Mouse (Mus musculus): ENCODE measurements around the gene Saa1.

The Saa1 gene

DNA sequence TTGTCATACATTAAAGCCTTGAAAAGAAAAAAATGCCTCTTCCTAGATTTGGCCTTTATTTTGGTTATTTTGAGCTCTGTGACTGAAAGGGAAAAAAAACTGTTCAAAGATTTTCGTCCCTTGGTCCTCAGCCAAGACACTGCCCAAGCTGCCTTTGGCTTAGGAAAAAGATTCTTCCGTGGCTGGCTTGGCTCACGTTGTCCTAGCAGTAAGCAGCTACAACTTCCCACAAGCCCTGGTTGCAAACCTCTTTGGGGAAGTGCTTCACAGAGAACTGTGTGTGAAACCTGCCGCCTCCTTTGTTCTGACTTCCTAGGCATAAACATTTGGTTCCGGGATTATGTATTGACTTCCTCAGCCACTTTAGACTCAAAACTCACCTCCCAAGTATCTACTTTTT is 25.9 kb downstream of the Saa1 start:
- DNase-seq, result no peak

GRCm38 (mm10) chr7:46715600-46715999 is 27.2 kb downstream of the Saa1 start, which contains the start of gene Saa3:
Gene Saa3, minus strand, starts transcription at chr7:46715700.
- no peak for DNase-seq

- DNase-seq, result peak; percentile 78
Measured at GRCm38 (mm10) chr7:46714518-46714917, 28.3 kb downstream of the Saa1 start.

DNA sequence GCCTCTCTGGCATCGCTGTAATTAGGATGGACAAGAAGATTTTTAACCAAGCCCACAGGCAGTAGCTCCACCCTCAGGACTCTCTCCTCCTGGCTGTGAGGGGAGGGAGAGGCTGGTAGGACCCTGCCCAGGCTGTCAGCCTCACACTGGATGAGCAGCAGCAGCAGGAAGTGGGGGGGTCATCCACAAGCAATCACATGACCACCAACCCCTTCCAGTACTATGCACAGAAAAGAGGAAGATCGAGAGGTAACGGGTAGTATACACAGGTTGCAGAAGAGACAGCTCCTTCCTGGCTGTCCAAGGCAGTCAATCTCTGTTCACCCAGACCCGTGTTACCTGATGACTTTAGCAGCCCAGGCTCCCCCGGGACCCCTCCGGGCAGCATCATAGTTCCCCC is 30.5 kb downstream of the Saa1 start:
- DNase-seq, result peak; percentile 12

DNA sequence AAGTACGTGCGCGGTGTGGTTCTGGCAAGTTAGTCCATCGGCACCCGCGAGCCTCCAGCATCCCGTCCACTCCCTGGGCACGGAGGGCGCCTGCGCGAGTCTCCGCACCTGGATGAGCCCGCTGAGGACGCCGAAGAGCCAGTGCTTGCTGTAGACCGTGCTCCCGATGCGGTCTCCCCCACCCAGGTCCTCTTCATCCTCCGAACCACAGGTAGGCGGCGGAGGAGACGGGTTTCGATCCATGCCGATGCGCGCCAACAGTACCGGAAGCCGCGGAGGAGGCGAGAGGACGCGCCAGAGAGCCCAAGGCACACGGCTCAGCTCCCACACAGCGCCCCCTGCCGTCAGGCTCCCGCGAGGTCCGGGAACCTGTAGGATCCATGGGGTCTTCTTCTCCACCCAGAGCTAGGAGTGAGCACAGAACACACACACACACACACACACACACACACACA is 32.4 kb downstream of the Saa1 start, which contains the start of gene Saal1:
Saal1 (minus strand) TSS at position 291 of the 455 bp plus-strand sequence.
- peak; percentile 92 for DNase-seq

DNA sequence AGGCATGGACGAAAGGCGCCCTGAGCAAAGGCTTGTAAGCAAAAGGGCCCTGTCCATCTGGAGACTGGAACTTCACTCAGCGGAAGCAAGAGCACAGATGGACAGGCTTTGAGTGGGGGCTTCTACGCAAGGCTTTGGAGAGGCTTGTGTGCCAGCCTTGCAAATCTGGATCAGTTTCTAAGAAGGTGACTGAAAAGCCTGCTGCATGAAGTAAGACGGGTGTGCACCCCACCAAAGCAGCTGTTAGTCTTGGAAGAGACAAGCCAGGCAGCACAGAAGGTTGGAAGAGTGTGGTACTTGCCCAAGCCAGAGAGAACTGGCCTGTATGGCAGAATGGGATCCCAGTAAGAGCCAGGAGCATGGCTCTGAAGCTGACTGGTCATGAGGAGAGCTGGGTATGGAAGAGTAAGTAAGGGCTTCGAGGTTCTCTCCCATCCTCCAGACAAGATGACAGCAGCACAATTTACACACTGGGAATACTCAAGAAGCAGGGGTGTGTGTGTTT is 42.2 kb downstream of the Saa1 start:
- DNase-seq, result no peak

GRCm38 (mm10) chr7:46696754-46697153 is 46.0 kb downstream of the Saa1 start:
- DNase-seq, result no peak
